Mouse (Mus musculus): ENCODE measurements around the gene BC048562.

- no peak for TF ChIP-seq POLR2A (IDR thresholded peaks at IDR 0.05; ENCODE audit: control insufficient read depth, low read depth, low read length)
- TF ChIP-seq CTCF (IDR thresholded peaks at IDR 0.05; ENCODE audit: control insufficient read depth, insufficient read depth, insufficient replicate concordance, low read depth, low read length), result no peak
These were observed 50.8 kb downstream of the BC048562 start for GRCm38 (mm10) chr9:108486973-108487530.
